Mouse (Mus musculus): ENCODE measurements at regions not wholly inside any gene's neighbourhood (a gene's known extent, or its start where the extent isn't known, plus 50 kb on each side); places are given as distances from the start of the nearest gene placed in this dataset.

- Histone ChIP-seq H3K4me3 (ENCODE audit: low read depth, low read length) (no peak overlapping the region), H3K9me3 (ENCODE audit: control insufficient read depth, low read length) (no peaks in the 10 kb centered on the region), H3K4me2 (no peak overlapping the region), H3K36me3 (ENCODE audit: control insufficient read depth, insufficient read depth, low read length) (no peaks in the 10 kb centered on the region), H3K27ac (ENCODE audit: low read depth, low read length) (no peak overlapping the region), H3K27me3 (replicated peaks; ENCODE audit: control insufficient read depth, insufficient read depth, low read length) (no peaks in the 10 kb centered on the region), H3K4me1 (replicated peaks; ENCODE audit: control insufficient read depth, insufficient read depth, low read length) (no peaks in the 10 kb centered on the region), H3K9ac (ENCODE audit: low read depth, low read length) (no peak overlapping the region)
- DNase-seq (ENCODE audit: low spot score) (no peak), ATAC-seq (replicated peaks; ENCODE audit: low FRiP score) (no peak)
- 47% methylated on average over 7 of the region's 7 CpGs for WGBS
These were observed 367.6 kb downstream of the Rpl36a-ps1 start for GRCm38 (mm10) chr14:98626476-98626875.

GRCm38 (mm10) chr14:98625867-98626266 is 368.3 kb downstream of the Rpl36a-ps1 start:
- 74% methylated on average over 4 of the region's 4 CpGs for WGBS
- Histone ChIP-seq H3K9ac (ENCODE audit: low read depth, low read length) (no peak overlapping the region), H3K4me2 (no peak overlapping the region), H3K27me3 (replicated peaks; ENCODE audit: control insufficient read depth, insufficient read depth, low read length) (no peaks in the 10 kb centered on the region), H3K4me1 (replicated peaks; ENCODE audit: control insufficient read depth, insufficient read depth, low read length) (no peaks in the 10 kb centered on the region), H3K9me3 (ENCODE audit: control insufficient read depth, low read length) (no peaks in the 10 kb centered on the region), H3K36me3 (ENCODE audit: control insufficient read depth, insufficient read depth, low read length) (no peaks in the 10 kb centered on the region), H3K4me3 (ENCODE audit: low read depth, low read length) (no peak overlapping the region), H3K27ac (ENCODE audit: low read depth, low read length) (no peak overlapping the region)
- DNase-seq (ENCODE audit: low spot score) = no peak
- ATAC-seq (replicated peaks; ENCODE audit: low FRiP score) = no peak

- DNase-seq (ENCODE audit: low spot score) (no peak), ATAC-seq (replicated peaks; ENCODE audit: low FRiP score) (no peak)
- Histone ChIP-seq H3K4me2 (no peak overlapping the region), H3K9me3 (ENCODE audit: control insufficient read depth, low read length) (no peaks in the 10 kb centered on the region), H3K36me3 (ENCODE audit: control insufficient read depth, insufficient read depth, low read length) (no peaks in the 10 kb centered on the region), H3K9ac (ENCODE audit: low read depth, low read length) (no peak overlapping the region), H3K4me1 (replicated peaks; ENCODE audit: control insufficient read depth, insufficient read depth, low read length) (no peaks in the 10 kb centered on the region), H3K27me3 (replicated peaks; ENCODE audit: control insufficient read depth, insufficient read depth, low read length) (no peaks in the 10 kb centered on the region), H3K4me3 (ENCODE audit: low read depth, low read length) (no peak overlapping the region), H3K27ac (ENCODE audit: low read depth, low read length) (no peak overlapping the region)
- WGBS = 37% methylated on average over 2 of the region's 2 CpGs
These were observed 388.3 kb downstream of the Rpl36a-ps1 start for GRCm38 (mm10) chr14:98605772-98606171.

- H3K9ac ChIP-seq (ENCODE audit: low read depth, low read length) = no peak overlapping the region
- no peaks in the 10 kb centered on the region for H3K9me3 ChIP-seq (ENCODE audit: control insufficient read depth, low read length)
- H3K36me3 ChIP-seq (ENCODE audit: control insufficient read depth, insufficient read depth, low read length) = no peaks in the 10 kb centered on the region
- H3K4me1 ChIP-seq (replicated peaks; ENCODE audit: control insufficient read depth, insufficient read depth, low read length) = no peaks in the 10 kb centered on the region
- WGBS = 74% methylated on average over 2 of the region's 2 CpGs
- H3K27me3 ChIP-seq (replicated peaks; ENCODE audit: control insufficient read depth, insufficient read depth, low read length) = no peaks in the 10 kb centered on the region
- H3K27ac ChIP-seq (ENCODE audit: low read depth, low read length) = no peak overlapping the region
- H3K4me2 ChIP-seq = no peak overlapping the region
- ATAC-seq (replicated peaks; ENCODE audit: low FRiP score) (no peak), DNase-seq (ENCODE audit: low spot score) (no peak)
- no peak overlapping the region for H3K4me3 ChIP-seq (ENCODE audit: low read depth, low read length)
These were observed 397.9 kb downstream of the Rpl36a-ps1 start for GRCm38 (mm10) chr14:98596252-98596651.

GRCm38 (mm10) chr14:98589846-98590245 is 404.3 kb downstream of the Rpl36a-ps1 start:
- WGBS = 12% methylated on average over 4 of the region's 4 CpGs
- ATAC-seq (replicated peaks; ENCODE audit: low FRiP score) = no peak

GRCm38 (mm10) chr14:98571644-98572043 is 402.1 kb upstream of the Dach1 start:
- no peak overlapping the region for H3K27ac ChIP-seq (ENCODE audit: low read depth, low read length)
- H3K9ac ChIP-seq (ENCODE audit: low read depth, low read length) = no peak overlapping the region
- no peak overlapping the region for H3K4me2 ChIP-seq
- no peak overlapping the region for H3K4me3 ChIP-seq (ENCODE audit: low read depth, low read length)
- DNase-seq (ENCODE audit: low spot score) (no peak), ATAC-seq (replicated peaks; ENCODE audit: low FRiP score) (no peak)
- no peaks in the 10 kb centered on the region for H3K27me3 ChIP-seq (replicated peaks; ENCODE audit: control insufficient read depth, insufficient read depth, low read length)
- H3K9me3 ChIP-seq (ENCODE audit: control insufficient read depth, low read length) = no peaks in the 10 kb centered on the region
- 79% methylated on average over 1 of the region's 1 CpGs for WGBS
- no peaks in the 10 kb centered on the region for H3K4me1 ChIP-seq (replicated peaks; ENCODE audit: control insufficient read depth, insufficient read depth, low read length)
- H3K36me3 ChIP-seq (ENCODE audit: control insufficient read depth, insufficient read depth, low read length) = no peaks in the 10 kb centered on the region

More at GRCm38 (mm10) chr14:98589846-98590245, 404.3 kb downstream of the Rpl36a-ps1 start:
- H3K4me2 ChIP-seq = no peak overlapping the region
- no peak overlapping the region for H3K9ac ChIP-seq (ENCODE audit: low read depth, low read length)
- no peak overlapping the region for H3K27ac ChIP-seq (ENCODE audit: low read depth, low read length)
- no peaks in the 10 kb centered on the region for H3K36me3 ChIP-seq (ENCODE audit: control insufficient read depth, insufficient read depth, low read length)
- no peaks in the 10 kb centered on the region for H3K4me1 ChIP-seq (replicated peaks; ENCODE audit: control insufficient read depth, insufficient read depth, low read length)
- no peak for DNase-seq (ENCODE audit: low spot score)
- no peaks in the 10 kb centered on the region for H3K27me3 ChIP-seq (replicated peaks; ENCODE audit: control insufficient read depth, insufficient read depth, low read length)
- no peak overlapping the region for H3K4me3 ChIP-seq (ENCODE audit: low read depth, low read length)
- H3K9me3 ChIP-seq (ENCODE audit: control insufficient read depth, low read length) = no peaks in the 10 kb centered on the region

- no peaks in the 10 kb centered on the region for H3K4me1 ChIP-seq (replicated peaks; ENCODE audit: control insufficient read depth, insufficient read depth, low read length)
- no peak overlapping the region for H3K27ac ChIP-seq (ENCODE audit: low read depth, low read length)
- no peak overlapping the region for H3K4me3 ChIP-seq (ENCODE audit: low read depth, low read length)
- no peak overlapping the region for H3K4me2 ChIP-seq
- no peaks in the 10 kb centered on the region for H3K9me3 ChIP-seq (ENCODE audit: control insufficient read depth, low read length)
- no peak overlapping the region for H3K9ac ChIP-seq (ENCODE audit: low read depth, low read length)
- no peak for ATAC-seq (replicated peaks; ENCODE audit: low FRiP score)
- DNase-seq (ENCODE audit: low spot score) = no peak
- H3K36me3 ChIP-seq (ENCODE audit: control insufficient read depth, insufficient read depth, low read length) = no peaks in the 10 kb centered on the region
- H3K27me3 ChIP-seq (replicated peaks; ENCODE audit: control insufficient read depth, insufficient read depth, low read length) = no peaks in the 10 kb centered on the region
These were observed 392.4 kb upstream of the Dach1 start for GRCm38 (mm10) chr14:98562002-98562401.

- no peaks in the 10 kb centered on the region for H3K36me3 ChIP-seq (ENCODE audit: control insufficient read depth, insufficient read depth, low read length)
- WGBS = 91% methylated on average over 1 of the region's 1 CpGs
- ATAC-seq (replicated peaks; ENCODE audit: low FRiP score) = no peak
These were observed 370.2 kb upstream of the Dach1 start for GRCm38 (mm10) chr14:98539792-98540191.

GRCm38 (mm10) chr14:98538267-98538666 is 368.7 kb upstream of the Dach1 start:
- ATAC-seq (replicated peaks; ENCODE audit: low FRiP score) (no peak), DNase-seq (ENCODE audit: low spot score) (no peak)
- H3K4me2 ChIP-seq = no peak overlapping the region
- WGBS = 78% methylated on average over 4 of the region's 4 CpGs
- no peak overlapping the region for H3K9ac ChIP-seq (ENCODE audit: low read depth, low read length)
- no peaks in the 10 kb centered on the region for H3K9me3 ChIP-seq (ENCODE audit: control insufficient read depth, low read length)
- no peak overlapping the region for H3K4me3 ChIP-seq (ENCODE audit: low read depth, low read length)
- no peaks in the 10 kb centered on the region for H3K4me1 ChIP-seq (replicated peaks; ENCODE audit: control insufficient read depth, insufficient read depth, low read length)
- H3K27me3 ChIP-seq (replicated peaks; ENCODE audit: control insufficient read depth, insufficient read depth, low read length) = no peaks in the 10 kb centered on the region
- no peaks in the 10 kb centered on the region for H3K36me3 ChIP-seq (ENCODE audit: control insufficient read depth, insufficient read depth, low read length)
- no peak overlapping the region for H3K27ac ChIP-seq (ENCODE audit: low read depth, low read length)

More at GRCm38 (mm10) chr14:98539792-98540191, 370.2 kb upstream of the Dach1 start:
- Histone ChIP-seq H3K4me2 (no peak overlapping the region), H3K27ac (ENCODE audit: low read depth, low read length) (no peak overlapping the region), H3K9me3 (ENCODE audit: control insufficient read depth, low read length) (no peaks in the 10 kb centered on the region), H3K4me1 (replicated peaks; ENCODE audit: control insufficient read depth, insufficient read depth, low read length) (no peaks in the 10 kb centered on the region), H3K4me3 (ENCODE audit: low read depth, low read length) (no peak overlapping the region), H3K27me3 (replicated peaks; ENCODE audit: control insufficient read depth, insufficient read depth, low read length) (no peaks in the 10 kb centered on the region), H3K9ac (ENCODE audit: low read depth, low read length) (no peak overlapping the region)
- no peak for DNase-seq (ENCODE audit: low spot score)

All from liver, embryonic 11.5 days (tissue).